Mouse (Mus musculus): Measurements from ENCODE around the gene Gpr149. TPM values are rescaled to one million over a fixed set of nuclear protein-coding genes. Genes with fewer than 3 reads are reported as not detected.

Gene Gpr149
- total RNA-seq, 2 experiments from 2014 or later: 0.68 to 1.8 TPM

Other genes with a start within 250 kb of the Gpr149 start
- 10 to 100 TPM; 54.1 to 55.9 TPM for gene Dhx36, start 98.1 kb downstream of the Gpr149 start, total RNA-seq (2021)